Mouse (Mus musculus): Measurements from ENCODE around the gene Prr5.

Prr5 gene

GRCm38 (mm10) chr15:84668938-84669747 is at the start of gene Prr5:
TSS of gene Prr5 (plus strand) at chr15:84669620.
- no peak for DNase-seq (ENCODE audit: low spot score in 2 of 2)

GRCm38 (mm10) chr15:84620028-84620427 is 49.4 kb upstream of the Prr5 start:
- DNase-seq (ENCODE audit: low spot score in 2 of 2), result no peak

GRCm38 (mm10) chr15:84621722-84622428 is 47.5 kb upstream of the Prr5 start:
- DNase-seq (ENCODE audit: low spot score in 2 of 2), result no peak

- DNase-seq (ENCODE audit: low spot score in 2 of 2), result peak; percentile 35 to 41
Measured at GRCm38 (mm10) chr15:84624870-84625269, 44.5 kb upstream of the Prr5 start.

GRCm38 (mm10) chr15:84625712-84626414 is 43.6 kb upstream of the Prr5 start:
- peak; percentile 60 to 84 for DNase-seq (ENCODE audit: low spot score in 2 of 2)

DNA sequence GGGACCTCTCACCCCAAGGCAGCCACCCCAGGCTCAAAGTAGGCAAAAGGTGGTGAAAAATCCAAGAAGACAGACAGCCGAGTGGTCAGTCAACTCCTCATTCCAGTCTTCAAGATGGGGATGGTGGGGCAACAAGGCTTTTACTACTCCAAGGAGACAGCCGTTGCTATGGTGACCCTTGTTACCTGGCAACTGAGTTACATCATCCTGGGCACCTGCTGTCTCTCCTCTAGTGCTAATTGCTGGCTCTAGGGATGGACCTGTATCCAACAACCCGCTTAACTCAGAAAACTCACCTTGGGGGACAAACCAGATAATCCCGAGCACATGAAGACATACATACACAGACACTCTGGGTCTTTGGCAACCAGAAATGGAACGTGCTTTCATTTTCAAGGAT is 42.1 kb upstream of the Prr5 start:
- no peak for DNase-seq (ENCODE audit: low spot score in 2 of 2)

- DNase-seq (ENCODE audit: low spot score in 2 of 2), result no peak
Measured at GRCm38 (mm10) chr15:84629680-84630079, 39.7 kb upstream of the Prr5 start.

DNA sequence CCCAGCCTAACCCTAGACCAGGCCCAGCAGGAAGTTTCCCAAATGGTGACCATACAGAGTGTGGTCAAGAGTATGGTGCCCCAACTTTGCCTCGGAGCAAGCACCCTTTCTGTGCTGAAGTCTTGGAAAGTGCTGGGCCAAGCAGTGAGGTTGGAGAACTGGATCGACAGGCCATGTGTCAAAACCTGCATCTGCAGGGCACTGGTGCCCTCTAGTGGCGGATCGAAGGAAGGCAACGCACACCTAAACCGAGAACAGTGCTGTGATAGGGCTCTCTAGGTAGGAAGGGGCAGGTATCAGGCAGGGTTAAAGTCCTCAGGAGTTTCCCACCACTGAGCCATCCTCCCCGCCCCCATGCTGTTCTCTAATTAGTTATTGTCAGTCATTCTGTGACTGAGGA is 37.9 kb upstream of the Prr5 start:
- DNase-seq (ENCODE audit: low spot score in 2 of 2), result peak; percentile 35 to 68

- DNase-seq (ENCODE audit: low spot score in 2 of 2), result peak; percentile 47 to 67
Measured at GRCm38 (mm10) chr15:84634361-84634760, 35.1 kb upstream of the Prr5 start.

GRCm38 (mm10) chr15:84638405-84638804 is 31.0 kb upstream of the Prr5 start:
- no peak for DNase-seq (ENCODE audit: low spot score in 2 of 2)

GRCm38 (mm10) chr15:84639072-84639450 is 30.4 kb upstream of the Prr5 start:
- no peak for DNase-seq (ENCODE audit: low spot score in 2 of 2)

- DNase-seq (ENCODE audit: low spot score in 2 of 2), result peak; percentile 80 to 87
Measured at GRCm38 (mm10) chr15:84639451-84640136, 29.8 kb upstream of the Prr5 start.

DNA sequence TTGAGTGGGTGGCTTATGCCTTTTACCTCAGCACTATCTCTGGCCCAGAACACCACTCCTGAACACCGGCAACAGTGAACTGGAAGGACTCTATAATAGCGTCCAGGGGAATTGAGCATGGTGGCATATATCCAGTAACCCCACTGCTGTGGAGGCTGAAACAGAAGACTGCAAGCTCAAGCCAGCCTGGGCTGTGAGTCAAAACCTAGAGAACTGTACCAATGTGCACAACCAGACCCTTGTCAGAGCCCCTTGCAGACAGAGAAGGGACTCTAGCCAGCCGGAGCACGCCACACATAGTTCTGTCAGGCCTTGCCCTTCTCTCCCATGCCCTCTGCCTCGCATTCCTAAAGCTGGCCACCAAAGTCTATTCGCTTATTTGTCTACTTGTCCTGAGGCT is 28.7 kb upstream of the Prr5 start:
- no peak for DNase-seq (ENCODE audit: low spot score in 2 of 2)

DNA sequence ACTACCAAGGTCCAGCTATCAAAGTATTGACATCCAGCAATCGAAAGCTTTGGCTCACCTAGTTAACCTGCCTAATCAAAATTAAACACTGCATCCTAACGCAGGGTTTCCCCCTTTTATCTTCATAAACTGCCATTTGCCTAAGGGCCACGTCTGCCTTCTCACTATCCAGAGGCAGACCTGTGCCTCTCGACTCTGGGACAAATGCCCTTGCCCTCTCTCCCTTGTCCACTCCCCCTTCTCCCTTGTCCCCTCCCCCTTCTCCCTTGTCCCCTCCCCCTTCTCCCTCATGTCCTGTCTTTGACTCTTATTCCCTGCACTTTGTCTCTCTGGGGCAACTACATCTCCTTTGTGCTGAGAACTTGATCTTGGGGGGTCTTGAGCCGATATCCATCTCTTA is 28.3 kb upstream of the Prr5 start:
- no peak for DNase-seq (ENCODE audit: low spot score in 2 of 2)

- DNase-seq (ENCODE audit: low spot score in 2 of 2), result peak; percentile 49 to 64
Measured at GRCm38 (mm10) chr15:84641948-84642347, 27.5 kb upstream of the Prr5 start.

DNA sequence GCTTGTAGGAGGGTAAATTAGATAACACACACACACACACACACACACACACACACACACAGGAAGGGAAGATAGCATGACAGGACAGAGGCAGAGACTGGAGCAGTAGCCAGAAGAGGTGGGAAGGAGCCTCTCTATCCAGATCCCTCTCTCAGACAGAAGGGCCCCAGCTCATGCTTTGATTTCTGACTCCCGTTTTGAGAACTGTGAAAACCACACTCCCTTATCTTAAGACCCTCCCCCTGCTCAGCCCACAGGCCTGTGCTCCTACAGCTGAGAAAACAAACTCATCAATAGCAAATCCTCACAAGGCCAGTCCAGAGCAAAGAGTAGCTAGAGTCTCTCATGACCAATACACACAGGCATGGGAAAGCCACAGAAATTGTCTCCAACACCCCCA is 26.2 kb upstream of the Prr5 start:
- DNase-seq (ENCODE audit: low spot score in 2 of 2), result no peak

DNA sequence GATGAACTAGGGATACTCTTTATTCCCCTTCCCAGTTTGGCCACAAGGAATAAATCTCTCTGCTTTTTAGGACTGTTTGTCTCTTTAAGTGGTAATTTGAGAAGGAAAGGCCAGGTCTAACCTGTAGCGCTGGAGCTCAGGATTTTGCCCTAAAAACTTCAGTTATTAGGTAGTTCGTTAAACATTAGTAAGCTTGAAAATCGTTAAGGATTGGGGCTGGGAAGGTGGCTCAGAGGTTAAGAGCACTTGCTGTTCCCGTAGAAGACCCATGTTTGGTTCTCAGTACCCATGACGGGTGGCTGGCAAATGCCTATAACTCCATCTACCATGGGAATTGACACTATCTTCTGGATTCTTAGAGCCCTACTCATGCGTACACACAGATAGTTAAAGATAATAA is 17.9 kb upstream of the Prr5 start:
- no peak for DNase-seq (ENCODE audit: low spot score in 2 of 2)

- DNase-seq (ENCODE audit: low spot score in 2 of 2), result no peak
Measured at GRCm38 (mm10) chr15:84653151-84653550, 16.3 kb upstream of the Prr5 start.

DNA sequence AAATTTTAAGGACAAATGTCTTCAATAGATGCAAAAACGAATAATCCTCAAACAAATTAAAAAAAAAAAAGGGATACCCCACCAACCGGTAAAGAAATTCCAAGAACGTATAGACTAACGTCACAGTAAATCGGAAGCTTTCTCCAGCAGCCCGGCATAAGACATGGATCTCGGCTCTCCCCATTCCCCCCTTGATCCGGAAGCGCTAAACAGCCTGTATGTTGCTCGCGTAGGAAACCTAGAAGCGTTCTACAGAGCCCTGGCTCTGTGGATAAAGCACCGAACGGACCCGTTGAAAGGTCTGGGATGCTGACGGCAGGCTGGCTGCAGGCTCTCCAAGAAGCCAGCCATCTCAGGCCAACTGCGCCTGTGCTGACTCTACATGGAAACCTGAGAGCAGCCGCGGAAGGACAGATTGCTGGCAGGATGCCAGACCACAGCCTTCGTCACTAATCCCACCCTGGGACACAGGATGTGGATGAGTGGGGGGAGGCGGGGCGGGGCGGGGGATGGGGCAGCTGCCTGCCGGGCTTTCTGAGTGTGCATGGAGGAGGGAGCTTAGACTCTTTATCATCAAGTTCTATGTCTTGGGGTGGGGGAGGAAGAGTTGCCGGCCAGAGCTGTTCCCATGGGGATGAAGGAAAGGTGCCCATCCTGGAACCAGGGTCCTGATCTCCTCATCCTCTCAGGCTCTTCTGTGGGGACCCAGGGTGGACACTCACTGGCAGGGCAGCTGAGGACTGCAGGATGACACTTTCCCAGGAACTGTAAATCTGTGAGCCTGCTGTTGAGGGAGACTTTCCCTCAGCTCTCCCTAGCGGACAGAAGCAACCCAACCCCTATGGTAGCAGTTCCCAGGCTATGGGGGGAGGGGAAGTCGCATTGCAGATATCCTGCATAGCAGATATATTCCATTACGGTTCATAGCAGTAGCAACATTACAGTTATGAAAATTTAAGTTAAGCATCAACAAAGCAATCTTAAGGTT is 15.1 kb upstream of the Prr5 start:
- peak; percentile 81 to 86 for DNase-seq (ENCODE audit: low spot score in 2 of 2)

DNA sequence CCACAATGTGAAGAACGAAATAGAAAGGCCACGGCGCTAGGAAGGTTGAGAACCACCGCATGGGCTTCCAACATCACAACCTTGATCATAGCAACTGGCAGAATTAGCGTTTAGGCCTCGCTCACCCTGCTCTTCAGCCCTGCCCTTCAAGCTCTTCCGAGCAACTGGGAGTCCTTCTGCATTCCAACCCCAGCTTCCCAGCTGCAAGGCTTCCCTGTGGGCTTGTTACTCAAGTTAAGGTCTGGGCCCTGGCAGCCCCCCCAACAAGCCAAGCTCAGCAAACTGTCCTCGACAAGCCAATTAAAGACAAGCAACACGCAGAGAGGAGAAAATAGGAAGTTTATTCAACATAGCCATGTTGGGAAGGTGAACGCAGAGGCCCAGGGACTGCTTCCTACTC is 14.4 kb upstream of the Prr5 start:
- no peak for DNase-seq (ENCODE audit: low spot score in 2 of 2)

GRCm38 (mm10) chr15:84656689-84657088 is 12.7 kb upstream of the Prr5 start:
- no peak for DNase-seq (ENCODE audit: low spot score in 2 of 2)
